Mouse (Mus musculus) myocyte (in vitro differentiated cells): ENCODE measurements at regions not wholly inside any gene's neighbourhood (a gene's known extent, or its start where the extent isn't known, plus 50 kb on each side); places are given as distances from the start of the nearest gene placed in this dataset.

Experiments used
- H3K27me3 ChIP-seq: one replicate; pipeline ENCODE4 v1.6.1; 2011; ENCODE audit not compliant: control insufficient read depth, insufficient read depth, insufficient read length
- H3K36me3 ChIP-seq: one replicate; pipeline ENCODE4 v1.6.1; 2011; ENCODE audit not compliant: control insufficient read depth, insufficient read depth
- H3K4me2 ChIP-seq: one replicate; pipeline ENCODE4 v1.6.1; 2011; ENCODE audit warnings: low read depth, control low read depth
- H3K4me3 ChIP-seq: one replicate; pipeline ENCODE4 v1.5.1; 2011; ENCODE audit warnings: mild to moderate bottlenecking, control low read depth, moderate library complexity
- H3K79me2 ChIP-seq: one replicate; pipeline ENCODE4 v1.6.1; 2011; ENCODE audit not compliant: control insufficient read depth, insufficient read depth
- H3ac ChIP-seq: one replicate; pipeline ENCODE4 v1.6.1; 2011; ENCODE audit not compliant: control insufficient read depth, insufficient read length
- CEBPB ChIP-seq: IDR thresholded peaks from 2 replicates; pipeline ENCODE4 v1.6.1; 2011; ENCODE audit warnings: mild to moderate bottlenecking, moderate library complexity; ENCODE audit not compliant: poor library complexity, insufficient read depth, severe bottlenecking
- E2F4 ChIP-seq: IDR thresholded peaks from one replicate; pipeline ENCODE4 v1.6.1; 2011; ENCODE audit warnings: mild to moderate bottlenecking, control low read depth, moderate library complexity; ENCODE audit not compliant: insufficient read depth
- MAX ChIP-seq: IDR thresholded peaks from one replicate; pipeline ENCODE4 v1.6.1; 2011; ENCODE audit warnings: low read depth, mild to moderate bottlenecking, control low read depth
- MYOG ChIP-seq, 3 experiments: IDR thresholded peaks; one replicate each; pipeline ENCODE4 v1.6.1; 2011; ENCODE audit warnings: control low read depth in 2 of 3, low read depth in 2 of 3, mild to moderate bottlenecking in 2 of 3; ENCODE audit not compliant: insufficient read length in 2 of 3, control insufficient read depth in 1 of 3, insufficient read depth in 1 of 3
- POLR2A ChIP-seq: IDR thresholded peaks from one replicate; pipeline ENCODE4 v1.6.1; 2011; ENCODE audit warnings: low read depth, mild to moderate bottlenecking, control low read depth, moderate library complexity; ENCODE audit not compliant: insufficient read length
- POLR2AphosphoS2 ChIP-seq: IDR thresholded peaks from one replicate; pipeline ENCODE4 v1.6.1; 2011; ENCODE audit warnings: low read depth, control low read depth; ENCODE audit not compliant: insufficient read length
- REST ChIP-seq: IDR thresholded peaks from one replicate; pipeline ENCODE4 v1.6.1; 2011; ENCODE audit warnings: mild to moderate bottlenecking, control low read depth, moderate library complexity; ENCODE audit not compliant: insufficient read depth, insufficient read length
- SRF ChIP-seq: IDR thresholded peaks from one replicate; pipeline ENCODE4 v1.6.1; 2011; ENCODE audit warnings: low read depth; ENCODE audit not compliant: control insufficient read depth, insufficient read length
- TCF12 ChIP-seq: IDR thresholded peaks from one replicate; pipeline ENCODE4 v1.6.1; 2011; ENCODE audit warnings: mild to moderate bottlenecking, control low read depth; ENCODE audit not compliant: poor library complexity, insufficient read depth, severe bottlenecking
- USF1 ChIP-seq: IDR thresholded peaks from one replicate; pipeline ENCODE4 v1.6.1; 2011; ENCODE audit warnings: low read depth, mild to moderate bottlenecking, control low read depth, moderate library complexity

DNA sequence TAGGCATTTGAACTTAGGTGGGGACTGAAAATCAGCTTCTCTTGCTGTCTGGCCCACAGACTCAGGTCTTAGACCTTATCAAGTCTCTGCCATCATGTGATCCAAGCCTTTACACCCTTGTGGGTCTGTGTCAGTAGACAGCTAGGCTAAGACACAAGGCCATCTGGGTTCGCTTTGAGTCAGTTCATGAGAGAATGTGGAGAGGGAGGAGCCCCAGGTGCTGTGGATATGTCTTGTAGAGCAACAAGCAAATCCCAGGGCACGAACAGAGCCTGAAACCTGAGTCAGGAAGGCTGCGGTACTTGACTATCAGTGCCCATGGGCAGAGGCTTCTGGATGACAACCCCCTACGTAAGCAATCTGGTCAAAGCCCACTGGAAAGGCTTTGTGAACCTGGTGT, 55.6 kb upstream of the S1pr3 start:
- no peaks in the 10 kb centered on the region for H3K36me3 ChIP-seq
- H3K79me2 ChIP-seq: no peaks in the 10 kb centered on the region
- H3ac ChIP-seq: no peak overlapping the region
- H3K4me2 ChIP-seq: no peak overlapping the region
- H3K4me3 ChIP-seq: no peak overlapping the region
- no peak for TF ChIP-seq SRF
- no peak for TF ChIP-seq USF1
- TF ChIP-seq POLR2AphosphoS2: no peak
- no peak for TF ChIP-seq TCF12
- TF ChIP-seq REST: no peak
- no peak for TF ChIP-seq E2F4
- no peak for TF ChIP-seq CEBPB
- no peak for TF ChIP-seq MYOG (IDR thresholded peaks at IDR 0.05; ENCODE audit: control insufficient read depth in 1 of 3, insufficient read depth in 1 of 3, insufficient read length in 2 of 3, low read depth in 2 of 3)
- no peak for TF ChIP-seq POLR2A
- TF ChIP-seq MAX: no peak
- H3K27me3 ChIP-seq: no peaks in the 10 kb centered on the region

DNA sequence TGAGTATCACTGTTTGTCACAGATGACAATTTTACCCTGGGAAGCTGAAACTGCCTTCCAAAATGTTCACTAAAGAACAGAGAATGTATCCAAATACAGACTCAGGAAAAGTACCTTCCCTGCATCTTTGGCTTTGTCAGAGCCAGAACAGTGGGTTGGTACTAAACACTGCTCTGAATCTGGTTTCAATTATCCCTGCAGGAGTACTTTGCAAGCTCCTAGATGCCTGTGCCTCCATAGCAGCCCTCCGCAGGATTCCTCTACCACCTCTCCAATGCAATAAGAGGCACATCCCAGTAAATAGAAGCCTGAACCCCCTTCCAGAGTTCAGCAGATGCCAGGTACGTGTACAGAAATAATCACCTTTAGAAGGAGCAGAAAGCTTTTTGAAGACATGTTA, 52.9 kb upstream of the S1pr3 start:
- Histone ChIP-seq H3K79me2 (no peaks in the 10 kb centered on the region), H3K4me3 (no peak overlapping the region), H3K36me3 (no peaks in the 10 kb centered on the region), H3ac (no peak overlapping the region), H3K4me2 (no peak overlapping the region), H3K27me3 (no peaks in the 10 kb centered on the region)
- TF ChIP-seq POLR2AphosphoS2: no peak
